Mouse (Mus musculus): ENCODE measurements around the gene Mb. TPM values are rescaled to one million over a fixed set of nuclear protein-coding genes. Genes with fewer than 3 reads are reported as not detected.

The Mb gene
- total and polyA plus RNA-seq, 2 experiments from 2014 or later: 0.33 to 3.6 TPM

DNA sequence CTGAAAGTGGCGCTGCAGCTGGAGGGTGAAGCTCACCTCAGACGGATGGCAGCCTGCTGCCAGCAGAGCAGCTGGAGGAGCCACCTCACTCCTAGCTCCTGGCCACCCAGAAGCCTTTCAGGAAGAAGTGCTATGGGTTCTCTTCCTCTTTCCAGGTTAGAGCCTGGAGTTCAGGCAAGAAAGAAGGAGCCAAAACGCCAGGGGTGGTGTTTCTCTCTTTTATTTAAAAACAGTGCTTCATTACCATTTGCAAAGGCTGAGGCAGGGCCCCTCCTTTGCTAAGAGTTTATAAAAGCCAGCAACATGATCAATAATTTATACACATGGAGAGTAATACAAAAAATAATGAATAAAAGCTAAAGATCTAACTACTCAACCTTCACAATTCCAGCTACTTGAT, 28.3 kb upstream of the Mb start:
- H3K9me3 ChIP-seq (ENCODE audit: low read length): no peaks in the 10 kb centered on the region
- ATAC-seq (no peak), DNase-seq (no peak)
- H3K4me2 ChIP-seq (ENCODE audit: low read depth): no peak overlapping the region
- 40% methylated on average over 3 of the region's 3 CpGs for WGBS
- H3K27ac ChIP-seq (ENCODE audit: low read depth, low read length): no peak overlapping the region
- no peak overlapping the region for H3K4me3 ChIP-seq (ENCODE audit: low read depth, low read length)
- H3K27me3 ChIP-seq (ENCODE audit: insufficient read depth, low read length): no peaks in the 10 kb centered on the region
- H3K4me1 ChIP-seq (ENCODE audit: insufficient read depth): no peaks in the 10 kb centered on the region
- TF ChIP-seq CTCF (IDR thresholded peaks at IDR 0.05; ENCODE audit: low read depth): no peak
- no peak overlapping the region for H3K9ac ChIP-seq
- peaks cover 40% of the 10 kb centered on the region for H3K36me3 ChIP-seq (ENCODE audit: insufficient read depth)

DNA sequence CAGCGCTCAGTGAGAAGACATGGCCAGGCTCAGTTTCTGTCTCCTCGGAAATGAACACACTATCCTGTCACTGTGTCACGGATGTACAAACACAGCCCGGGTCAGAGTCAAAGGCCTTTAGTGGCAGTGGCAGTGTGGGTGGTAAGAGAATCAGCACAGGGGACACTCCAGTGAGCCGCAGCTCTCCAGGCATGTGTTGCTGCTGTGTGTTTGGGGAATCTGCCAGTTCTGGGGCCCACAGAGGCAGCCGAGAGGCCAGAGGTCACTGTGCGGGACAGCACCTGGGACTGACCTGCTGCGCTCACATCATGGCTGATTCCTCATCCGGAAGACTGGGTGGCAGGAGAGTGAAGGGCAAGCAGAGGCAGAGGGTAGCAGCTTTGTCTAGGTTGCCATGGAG, 27.4 kb upstream of the Mb start:
- Histone ChIP-seq H3K4me1 (ENCODE audit: insufficient read depth) (no peaks in the 10 kb centered on the region), H3K36me3 (ENCODE audit: insufficient read depth) (peaks cover 36% of the 10 kb centered on the region), H3K9ac (no peak overlapping the region), H3K4me2 (ENCODE audit: low read depth) (no peak overlapping the region), H3K9me3 (ENCODE audit: low read length) (no peaks in the 10 kb centered on the region), H3K27ac (ENCODE audit: low read depth, low read length) (no peak overlapping the region), H3K27me3 (ENCODE audit: insufficient read depth, low read length) (no peaks in the 10 kb centered on the region), H3K4me3 (ENCODE audit: low read depth, low read length) (no peak overlapping the region)
- ATAC-seq (no peak), DNase-seq (no peak)
- TF ChIP-seq CTCF (IDR thresholded peaks at IDR 0.05; ENCODE audit: low read depth): no peak
- WGBS: 92% methylated on average over 9 of the region's 9 CpGs

DNA sequence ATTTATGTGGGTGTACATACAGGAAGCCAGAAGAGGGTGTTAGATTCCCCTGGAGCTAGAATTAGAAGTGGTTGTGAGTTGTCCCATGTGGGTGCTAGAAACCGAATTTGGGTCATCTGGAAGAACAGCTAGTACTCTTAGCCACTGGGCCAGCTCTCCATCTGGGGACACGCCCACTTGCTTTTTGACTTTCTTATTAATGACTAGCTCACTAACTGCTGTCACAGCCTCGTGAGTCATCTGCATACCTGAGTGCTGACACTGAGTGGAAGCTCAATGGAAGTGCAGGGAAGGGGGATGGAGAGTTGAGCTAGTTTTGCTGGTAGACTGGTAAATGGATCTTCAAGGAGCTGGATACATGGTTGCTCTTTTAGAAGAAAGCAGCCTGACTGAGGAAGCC, 26.1 kb upstream of the Mb start:
- no peak for TF ChIP-seq CTCF (IDR thresholded peaks at IDR 0.05; ENCODE audit: low read depth)
- Histone ChIP-seq H3K9me3 (ENCODE audit: low read length) (no peaks in the 10 kb centered on the region), H3K27me3 (ENCODE audit: insufficient read depth, low read length) (no peaks in the 10 kb centered on the region), H3K4me3 (ENCODE audit: low read depth, low read length) (no peak overlapping the region), H3K27ac (ENCODE audit: low read depth, low read length) (no peak overlapping the region), H3K4me1 (ENCODE audit: insufficient read depth) (0 out of 2 replicates have a peak, but pooled peaks cover 3% of the 10 kb centered on the region), H3K9ac (no peak overlapping the region), H3K36me3 (ENCODE audit: insufficient read depth) (peaks cover 26% of the 10 kb centered on the region), H3K4me2 (ENCODE audit: low read depth) (no peak overlapping the region)
- WGBS: 86% methylated on average over 3 of the region's 3 CpGs
- DNase-seq (no peak), ATAC-seq (no peak)

DNA sequence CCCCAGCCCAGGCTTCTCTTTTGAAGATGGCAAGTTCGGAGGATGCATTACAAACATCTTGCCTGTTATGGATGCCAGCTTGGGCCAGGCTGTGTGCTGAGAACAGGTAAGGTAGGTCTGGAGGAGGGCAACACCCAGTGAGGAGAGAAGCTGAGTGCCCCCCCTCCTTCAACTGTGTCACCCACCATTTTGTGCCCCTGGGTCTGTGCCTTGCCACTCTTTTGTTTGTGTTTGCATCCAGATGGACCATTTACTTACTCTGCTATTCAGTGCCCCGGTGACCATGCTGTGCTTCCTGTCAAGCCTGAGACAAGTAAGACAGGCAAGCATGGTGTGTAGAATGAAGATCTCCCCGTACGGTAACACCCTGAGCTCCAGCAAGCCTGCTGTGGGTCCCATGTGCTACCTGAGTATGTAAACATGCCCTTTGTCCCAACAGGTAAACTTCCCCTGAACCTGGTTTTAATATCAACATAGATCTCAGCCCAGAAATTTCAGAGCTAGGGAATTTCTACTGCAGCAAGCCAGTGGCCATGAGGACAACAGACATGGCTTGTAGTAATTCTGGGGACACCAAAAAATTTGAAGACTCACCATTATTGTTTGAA, 22.2 kb upstream of the Mb start:
- no peak for ATAC-seq
- Histone ChIP-seq H3K4me3 (ENCODE audit: low read depth, low read length) (no peak overlapping the region), H3K4me1 (ENCODE audit: insufficient read depth) (0 out of 2 replicates have a peak, but pooled peaks cover 11% of the 10 kb centered on the region)

DNA sequence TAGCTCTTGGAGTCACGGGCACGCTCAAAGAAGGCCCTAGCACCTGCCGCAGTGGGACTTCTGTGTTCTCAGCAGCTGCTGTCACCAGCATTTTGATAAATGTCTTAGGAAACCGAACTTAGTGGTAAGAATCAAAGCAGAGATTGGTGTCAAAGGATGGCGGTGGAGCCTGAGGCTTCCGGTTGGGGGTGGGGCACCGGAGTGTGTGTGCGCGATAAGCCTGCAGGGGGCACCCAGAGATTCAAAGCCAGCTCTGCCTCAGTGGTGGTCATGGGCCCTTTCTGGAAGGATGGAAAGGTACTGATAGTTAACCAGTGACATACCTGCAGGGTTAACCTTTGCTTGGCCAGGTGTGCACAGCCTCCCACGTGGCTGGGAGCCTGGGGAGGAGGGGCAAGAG, 21.0 kb upstream of the Mb start:
- H3K27ac ChIP-seq (ENCODE audit: low read depth, low read length): no peak overlapping the region
- WGBS: 24% methylated on average over 10 of the region's 10 CpGs
- peak; percentile 66 for TF ChIP-seq CTCF (IDR thresholded peaks at IDR 0.05; ENCODE audit: low read depth)

More for the DNA sequence above, 22.2 kb upstream of the Mb start:
- Histone ChIP-seq H3K9ac (no peak overlapping the region), H3K27ac (ENCODE audit: low read depth, low read length) (no peak overlapping the region), H3K27me3 (ENCODE audit: insufficient read depth, low read length) (no peaks in the 10 kb centered on the region), H3K9me3 (ENCODE audit: low read length) (no peaks in the 10 kb centered on the region), H3K36me3 (ENCODE audit: insufficient read depth) (peaks cover 14% of the 10 kb centered on the region), H3K4me2 (ENCODE audit: low read depth) (no peak overlapping the region)
- WGBS: 55% methylated on average over 4 of the region's 4 CpGs
- no peak for TF ChIP-seq CTCF (IDR thresholded peaks at IDR 0.05; ENCODE audit: low read depth)
- DNase-seq: no peak

DNA sequence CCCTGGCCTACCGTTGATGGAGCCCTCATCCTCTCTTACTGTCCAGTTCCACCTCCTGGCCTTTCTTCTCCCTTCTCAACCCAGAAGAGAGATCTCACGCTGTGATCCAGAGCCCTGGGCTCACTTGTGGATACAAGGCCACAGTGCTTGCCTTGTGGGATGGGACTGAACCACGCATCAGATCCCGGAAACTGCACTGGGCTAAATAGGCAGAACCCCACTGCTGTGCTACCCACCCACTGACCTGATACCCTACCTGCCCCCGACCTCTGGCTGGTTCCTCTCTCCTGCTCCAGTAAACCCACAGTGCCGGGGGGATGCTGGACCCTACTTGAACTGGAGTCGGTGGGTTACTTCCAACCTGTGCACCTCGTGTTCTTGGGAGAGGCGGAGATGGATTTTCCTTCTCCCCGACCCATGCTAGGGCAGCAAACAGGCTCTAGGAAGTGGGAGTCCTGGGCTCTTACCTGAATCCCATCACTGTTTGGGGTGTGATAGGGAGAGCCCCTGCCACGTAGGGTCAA, 20.3 kb upstream of the Mb start:
- no peaks in the 10 kb centered on the region for H3K9me3 ChIP-seq (ENCODE audit: low read length)
- DNase-seq (no peak), ATAC-seq (no peak)
- H3K4me3 ChIP-seq (ENCODE audit: low read depth, low read length): no peak overlapping the region
- 0 out of 2 replicates have a peak, but pooled peaks cover 11% of the 10 kb centered on the region for H3K4me1 ChIP-seq (ENCODE audit: insufficient read depth)
- no peak for TF ChIP-seq CTCF (IDR thresholded peaks at IDR 0.05; ENCODE audit: low read depth)
- 90% methylated on average over 11 of the region's 11 CpGs for WGBS
- H3K27me3 ChIP-seq (ENCODE audit: insufficient read depth, low read length): no peaks in the 10 kb centered on the region
- H3K9ac ChIP-seq: no peak overlapping the region
- no peak overlapping the region for H3K4me2 ChIP-seq (ENCODE audit: low read depth)
- H3K36me3 ChIP-seq (ENCODE audit: insufficient read depth): no peaks in the 10 kb centered on the region
- H3K27ac ChIP-seq (ENCODE audit: low read depth, low read length): 0 out of 2 replicates have a peak overlapping the region, but pooled peaks have one; percentile 29

More for the DNA sequence above, 21.0 kb upstream of the Mb start:
- Histone ChIP-seq H3K9ac (no peak overlapping the region), H3K4me3 (ENCODE audit: low read depth, low read length) (no peak overlapping the region), H3K27me3 (ENCODE audit: insufficient read depth, low read length) (no peaks in the 10 kb centered on the region), H3K36me3 (ENCODE audit: insufficient read depth) (peaks cover 2% of the 10 kb centered on the region; the same call in 1 of the 2 replicates), H3K4me1 (ENCODE audit: insufficient read depth) (0 out of 2 replicates have a peak, but pooled peaks cover 11% of the 10 kb centered on the region), H3K4me2 (ENCODE audit: low read depth) (peak overlapping the region; percentile 23; the same call in 1 of the 2 replicates), H3K9me3 (ENCODE audit: low read length) (no peaks in the 10 kb centered on the region)
- ATAC-seq (peak; percentile 77), DNase-seq (peak; percentile 66)

DNA sequence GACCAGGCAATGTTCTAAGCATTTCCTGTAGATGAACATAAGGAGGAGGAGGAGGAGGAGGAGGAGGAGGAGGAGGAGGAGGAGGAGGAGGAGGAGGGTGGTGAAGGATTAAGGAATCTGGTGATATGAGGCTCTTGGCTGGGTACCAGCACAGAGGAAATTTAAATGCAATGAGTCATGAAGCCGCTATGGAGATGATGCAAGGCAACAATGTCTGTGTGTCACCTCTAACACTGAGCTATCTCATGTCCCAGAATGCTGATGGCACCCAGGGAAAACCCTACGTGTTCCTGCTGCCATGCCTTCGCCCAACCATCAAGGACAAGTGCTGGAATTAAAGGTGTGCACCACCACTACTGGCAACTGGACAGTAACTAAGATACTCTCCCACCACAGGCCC, 18.5 kb upstream of the Mb start:
- no peak overlapping the region for H3K4me2 ChIP-seq (ENCODE audit: low read depth)
- H3K4me1 ChIP-seq (ENCODE audit: insufficient read depth): 0 out of 2 replicates have a peak, but pooled peaks cover 11% of the 10 kb centered on the region
- no peak for DNase-seq
- no peaks in the 10 kb centered on the region for H3K36me3 ChIP-seq (ENCODE audit: insufficient read depth)
- TF ChIP-seq CTCF (IDR thresholded peaks at IDR 0.05; ENCODE audit: low read depth): no peak
- ATAC-seq: no peak
- no peaks in the 10 kb centered on the region for H3K27me3 ChIP-seq (ENCODE audit: insufficient read depth, low read length)
- no peak overlapping the region for H3K9ac ChIP-seq
- no peaks in the 10 kb centered on the region for H3K9me3 ChIP-seq (ENCODE audit: low read length)
- WGBS: 90% methylated on average over 3 of the region's 3 CpGs
- no peak overlapping the region for H3K4me3 ChIP-seq (ENCODE audit: low read depth, low read length)
- no peak overlapping the region for H3K27ac ChIP-seq (ENCODE audit: low read depth, low read length)
